Mouse (Mus musculus) hindbrain, embryonic 16.5 days (tissue): ENCODE measurements at regions not wholly inside any gene's neighbourhood (a gene's known extent, or its start where the extent isn't known, plus 50 kb on each side); places are given as distances from the start of the nearest gene placed in this dataset.

ENCODE experiments used
- ATAC-seq: fragments of 200-750 bp; cut with Nextera tagmentation; 2 replicates; pipeline ENCODE4 v1.8.0; 2017; ENCODE audit warnings: moderate TSS enrichment, moderate library complexity
- H3K27ac ChIP-seq: fragments of 300-500 bp; sonication (generic); 2 replicates; pipeline ENCODE4 v1.5.1; 2014; ENCODE audit warnings: low read depth, mild to moderate bottlenecking, control low read depth, low read length, moderate library complexity
- H3K27me3 ChIP-seq: fragments of 300-500 bp; sonication (generic); replicated peaks from 2 replicates; pipeline ENCODE4 v1.6.1; 2014; ENCODE audit warnings: low read length; ENCODE audit not compliant: control insufficient read depth, insufficient read depth
- H3K36me3 ChIP-seq: fragments of 300-500 bp; sonication (generic); 2 replicates; pipeline ENCODE4 v1.6.1; 2014; ENCODE audit warnings: mild to moderate bottlenecking, low read length, moderate library complexity, mixed read lengths; ENCODE audit not compliant: control insufficient read depth, insufficient read depth
- H3K4me1 ChIP-seq: fragments of 300-500 bp; sonication (generic); 2 replicates; pipeline ENCODE4 v1.6.1; 2014; ENCODE audit warnings: low read depth, low read length; ENCODE audit not compliant: control insufficient read depth, insufficient read depth
- H3K4me2 ChIP-seq: fragments of 300-500 bp; sonication (generic); 2 replicates; pipeline ENCODE4 v1.6.1; 2014; ENCODE audit warnings: mild to moderate bottlenecking, low read length, control low read depth, moderate library complexity
- H3K4me3 ChIP-seq: fragments of 300-500 bp; sonication (generic); 2 replicates; pipeline ENCODE4 v1.5.1; 2014; ENCODE audit warnings: mild to moderate bottlenecking, low read length, control low read depth, moderate library complexity
- H3K9ac ChIP-seq: fragments of 300-500 bp; sonication (generic); 2 replicates; pipeline ENCODE4 v1.6.1; 2014; ENCODE audit warnings: low read depth, mild to moderate bottlenecking, control low read depth, low read length, moderate library complexity
- H3K9me3 ChIP-seq: fragments of 300-500 bp; sonication (generic); 2 replicates; pipeline ENCODE4 v1.6.1; 2014; ENCODE audit warnings: mild to moderate bottlenecking, low read length, moderate library complexity; ENCODE audit not compliant: control insufficient read depth
- WGBS: fragments of 180-500 bp; shearing (Covaris S2); extraction: QIAGEN DNeasy Blood & Tissue Kit; methylation state at CpG from one replicate; pipeline ENCODE4 v1.1.7; 2014; 5-methylcytosine and 5-hydroxymethylcytosine counted together

- no peaks in the 10 kb centered on the region for H3K27me3 ChIP-seq
- no peaks in the 10 kb centered on the region for H3K9me3 ChIP-seq
- H3K4me1 ChIP-seq: no peaks in the 10 kb centered on the region
- no peak overlapping the region for H3K4me3 ChIP-seq
- H3K36me3 ChIP-seq: no peaks in the 10 kb centered on the region
- no peak overlapping the region for H3K4me2 ChIP-seq
- ATAC-seq: no peak
- H3K9ac ChIP-seq: no peak overlapping the region
- no peak overlapping the region for H3K27ac ChIP-seq
These were observed 781.7 kb upstream of the Man1a start for GRCm38 (mm10) chr10:54858075-54858474.

GRCm38 (mm10) chr10:54841591-54841990, 765.2 kb upstream of the Man1a start:
- no peak for ATAC-seq
- H3K4me2 ChIP-seq: no peak overlapping the region
- H3K9me3 ChIP-seq: no peaks in the 10 kb centered on the region
- H3K4me3 ChIP-seq: no peak overlapping the region
- H3K27ac ChIP-seq: no peak overlapping the region
- H3K36me3 ChIP-seq: no peaks in the 10 kb centered on the region
- no peaks in the 10 kb centered on the region for H3K4me1 ChIP-seq
- no peak overlapping the region for H3K9ac ChIP-seq
- WGBS: 94% methylated on average over 2 of the region's 2 CpGs
- H3K27me3 ChIP-seq: no peaks in the 10 kb centered on the region

GRCm38 (mm10) chr10:54839008-54839407, 762.6 kb upstream of the Man1a start:
- ATAC-seq: no peak
- H3K4me2 ChIP-seq: no peak overlapping the region
- no peak overlapping the region for H3K27ac ChIP-seq
- H3K36me3 ChIP-seq: no peaks in the 10 kb centered on the region
- no peaks in the 10 kb centered on the region for H3K9me3 ChIP-seq
- H3K9ac ChIP-seq: no peak overlapping the region
- no peak overlapping the region for H3K4me3 ChIP-seq
- no peaks in the 10 kb centered on the region for H3K27me3 ChIP-seq
- no peaks in the 10 kb centered on the region for H3K4me1 ChIP-seq

- no peak for ATAC-seq
- Histone ChIP-seq H3K4me3 (no peak overlapping the region), H3K4me2 (no peak overlapping the region), H3K27ac (no peak overlapping the region), H3K9ac (no peak overlapping the region), H3K4me1 (no peaks in the 10 kb centered on the region), H3K9me3 (no peaks in the 10 kb centered on the region), H3K27me3 (no peaks in the 10 kb centered on the region), H3K36me3 (no peaks in the 10 kb centered on the region)
- WGBS: 90% methylated on average over 2 of the region's 2 CpGs
These were observed 738.3 kb upstream of the Man1a start for GRCm38 (mm10) chr10:54814604-54815122.

GRCm38 (mm10) chr10:54799478-54800196, 723.2 kb upstream of the Man1a start:
- no peak overlapping the region for H3K9ac ChIP-seq
- no peaks in the 10 kb centered on the region for H3K4me1 ChIP-seq
- H3K4me2 ChIP-seq: peak overlapping the region; percentile 28
- 57% methylated on average over 9 of the region's 9 CpGs for WGBS
- no peaks in the 10 kb centered on the region for H3K36me3 ChIP-seq
- H3K27ac ChIP-seq: no peak overlapping the region
- peak; percentile 81 for ATAC-seq
- no peak overlapping the region for H3K4me3 ChIP-seq
- no peaks in the 10 kb centered on the region for H3K27me3 ChIP-seq
- H3K9me3 ChIP-seq: no peaks in the 10 kb centered on the region

GRCm38 (mm10) chr10:54797306-54797705, 720.9 kb upstream of the Man1a start:
- Histone ChIP-seq H3K4me2 (no peak overlapping the region), H3K27ac (no peak overlapping the region), H3K9me3 (no peaks in the 10 kb centered on the region), H3K27me3 (no peaks in the 10 kb centered on the region), H3K9ac (no peak overlapping the region), H3K36me3 (no peaks in the 10 kb centered on the region), H3K4me3 (no peak overlapping the region), H3K4me1 (no peaks in the 10 kb centered on the region)
- ATAC-seq: no peak
- 76% methylated on average over 2 of the region's 2 CpGs for WGBS

- Histone ChIP-seq H3K27ac (no peak overlapping the region), H3K4me2 (no peak overlapping the region), H3K9ac (no peak overlapping the region), H3K9me3 (no peaks in the 10 kb centered on the region), H3K36me3 (no peaks in the 10 kb centered on the region), H3K4me1 (no peaks in the 10 kb centered on the region), H3K4me3 (no peak overlapping the region), H3K27me3 (no peaks in the 10 kb centered on the region)
- ATAC-seq: no peak
- WGBS: 99% methylated on average over 2 of the region's 2 CpGs
These were observed 684.7 kb upstream of the Man1a start for GRCm38 (mm10) chr10:54761084-54761483.

GRCm38 (mm10) chr10:54749239-54749638, 672.8 kb upstream of the Man1a start:
- Histone ChIP-seq H3K36me3 (no peaks in the 10 kb centered on the region), H3K4me2 (no peak overlapping the region), H3K4me3 (no peak overlapping the region), H3K9ac (no peak overlapping the region), H3K27ac (no peak overlapping the region), H3K27me3 (no peaks in the 10 kb centered on the region), H3K4me1 (no peaks in the 10 kb centered on the region), H3K9me3 (no peaks in the 10 kb centered on the region)
- 70% methylated on average over 2 of the region's 2 CpGs for WGBS
- ATAC-seq: no peak

- no peaks in the 10 kb centered on the region for H3K9me3 ChIP-seq
- no peak for ATAC-seq
- H3K27ac ChIP-seq: no peak overlapping the region
- H3K4me2 ChIP-seq: no peak overlapping the region
- no peak overlapping the region for H3K9ac ChIP-seq
- no peak overlapping the region for H3K4me3 ChIP-seq
- H3K36me3 ChIP-seq: no peaks in the 10 kb centered on the region
- H3K27me3 ChIP-seq: no peaks in the 10 kb centered on the region
- H3K4me1 ChIP-seq: no peaks in the 10 kb centered on the region
These were observed 660.7 kb upstream of the Man1a start for GRCm38 (mm10) chr10:54737108-54737507.
